Mouse (Mus musculus) hindbrain, embryonic 15.5 days (tissue): ENCODE results near the gene L3mbtl4. TPM values are rescaled to one million over a fixed set of nuclear protein-coding genes. Genes with fewer than 3 reads are reported as not detected.

Experiments used
- ATAC-seq: fragments of 200-750 bp; cut with Nextera tagmentation; 2 replicates; pipeline ENCODE4 v1.8.0; 2017; ENCODE audit warnings: low read depth, moderate number of reproducible peaks, moderate TSS enrichment; ENCODE audit not compliant: low FRiP score
- H3K27ac ChIP-seq: fragments of 300-500 bp; sonication (generic); replicated peaks from 2 replicates; pipeline ENCODE4 v1.5.1; 2015; ENCODE audit warnings: mild to moderate bottlenecking, inconsistent platforms
- H3K27me3 ChIP-seq: fragments of 300-500 bp; sonication (generic); 2 replicates; pipeline ENCODE4 v1.6.1; 2015; ENCODE audit warnings: control low read depth, inconsistent platforms
- H3K36me3 ChIP-seq: fragments of 300-500 bp; sonication (generic); 2 replicates; pipeline ENCODE4 v1.6.1; 2015; ENCODE audit warnings: control low read depth, inconsistent platforms
- H3K4me1 ChIP-seq: fragments of 300-500 bp; sonication (generic); replicated peaks from 2 replicates; pipeline ENCODE4 v1.6.1; 2015; ENCODE audit warnings: control low read depth, inconsistent platforms
- H3K4me2 ChIP-seq: fragments of 300-500 bp; sonication (generic); 2 replicates; pipeline ENCODE4 v1.6.1; 2015; ENCODE audit warnings: moderate library complexity, mild to moderate bottlenecking, inconsistent platforms
- H3K4me3 ChIP-seq: fragments of 300-500 bp; sonication (generic); 2 replicates; pipeline ENCODE4 v1.5.1; 2015; ENCODE audit warnings: mild to moderate bottlenecking, inconsistent platforms
- H3K9ac ChIP-seq: fragments of 300-500 bp; sonication (generic); 2 replicates; pipeline ENCODE4 v1.6.1; 2015; ENCODE audit warnings: inconsistent platforms
- H3K9me3 ChIP-seq: fragments of 300-500 bp; sonication (generic); 2 replicates; pipeline ENCODE4 v1.6.1; 2016; ENCODE audit warnings: control low read depth, inconsistent platforms
- WGBS: fragments of 180-500 bp; shearing (Covaris S2); methylation state at CpG from one replicate; pipeline ENCODE4 v1.1.7; 2015; 5-methylcytosine and 5-hydroxymethylcytosine counted together
- polyA plus RNA-seq: library from polyadenylated mRNA; unstranded; fragments of >200 nt; fragmentation: Nextera tagmentation; extraction: Ambion mirVana; gene quantifications from 2 replicates; pipeline ENCODE4 v1.2.1, GENCODE M21; 2015

Gene L3mbtl4
- polyA plus RNA-seq, 1 experiment from 2014 or later, result 4.5 TPM

DNA sequence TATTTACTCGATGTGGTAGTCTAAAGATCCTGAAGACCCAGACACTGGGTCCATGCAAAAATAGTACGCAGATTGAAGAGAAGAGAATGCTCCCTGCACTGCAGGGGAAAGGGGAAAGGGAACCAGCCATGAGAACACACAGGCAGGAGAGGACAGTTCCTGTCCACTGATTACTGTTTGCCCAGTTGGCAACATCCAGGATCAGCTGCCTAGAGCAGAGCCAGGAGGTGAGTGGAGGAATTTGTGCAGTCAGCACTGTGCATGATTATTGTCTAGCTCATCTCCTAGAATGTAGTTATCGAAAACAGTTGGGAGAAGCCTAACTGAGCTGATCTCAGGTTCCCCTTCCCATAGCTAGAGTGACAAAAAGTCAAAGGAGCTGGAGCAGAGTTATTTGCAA lies 311.6 kb downstream of the L3mbtl4 start:
- no peaks in the 10 kb centered on the region for H3K27me3 ChIP-seq
- no peaks in the 10 kb centered on the region for H3K4me1 ChIP-seq
- WGBS, result 85% methylated on average over 3 of the region's 3 CpGs
- ATAC-seq, result no peak
- no peak overlapping the region for H3K4me2 ChIP-seq
- no peak overlapping the region for H3K4me3 ChIP-seq
- no peak overlapping the region for H3K9ac ChIP-seq
- no peak overlapping the region for H3K27ac ChIP-seq
- no peaks in the 10 kb centered on the region for H3K36me3 ChIP-seq
- no peaks in the 10 kb centered on the region for H3K9me3 ChIP-seq

DNA sequence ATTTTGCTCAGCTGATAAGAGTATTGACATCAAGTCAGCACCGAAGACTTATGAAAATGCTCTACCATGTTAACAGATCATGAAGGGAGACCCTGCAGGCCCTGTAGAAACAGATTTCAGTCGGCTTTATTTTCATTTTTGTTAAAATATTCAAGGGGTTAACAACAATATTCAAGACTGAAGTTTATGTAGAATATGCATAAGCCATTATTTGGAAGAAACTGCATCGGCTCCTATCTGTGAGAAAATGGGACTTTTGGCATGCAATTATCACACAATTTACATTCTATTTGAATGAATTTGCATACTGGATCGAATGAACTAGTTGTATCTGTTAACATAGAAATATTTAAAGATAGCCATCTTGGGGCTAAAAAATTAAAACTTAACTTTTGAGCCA lies 318.0 kb downstream of the L3mbtl4 start:
- no peaks in the 10 kb centered on the region for H3K36me3 ChIP-seq
- no peak overlapping the region for H3K27ac ChIP-seq
- no peak overlapping the region for H3K9ac ChIP-seq
- no peak overlapping the region for H3K4me2 ChIP-seq
- H3K27me3 ChIP-seq, result no peaks in the 10 kb centered on the region
- no peak overlapping the region for H3K4me3 ChIP-seq
- WGBS, result 70% methylated on average over 4 of the region's 4 CpGs
- H3K4me1 ChIP-seq, result no peaks in the 10 kb centered on the region
- ATAC-seq, result no peak
- H3K9me3 ChIP-seq, result no peaks in the 10 kb centered on the region

DNA sequence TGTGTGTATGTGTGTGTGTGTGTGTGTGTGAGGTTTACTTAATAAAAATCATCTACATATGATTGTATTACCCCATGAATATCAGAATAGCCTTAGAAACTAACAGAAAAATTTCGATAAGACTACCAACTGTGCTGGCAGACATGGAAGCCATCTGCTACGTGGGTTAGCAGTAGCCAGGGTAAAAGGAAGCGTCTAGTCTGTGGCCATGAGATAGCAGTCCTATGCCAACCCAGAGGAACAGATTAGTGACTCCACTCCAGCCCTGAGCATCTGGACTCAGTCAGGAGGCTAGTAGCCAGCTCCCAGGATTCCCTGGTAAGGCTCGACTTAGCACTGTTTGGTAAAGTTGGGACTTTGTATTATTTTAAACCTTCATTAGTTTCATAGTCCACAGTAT lies 329.1 kb downstream of the L3mbtl4 start:
- Histone ChIP-seq H3K9ac (no peak overlapping the region), H3K27ac (no peak overlapping the region), H3K4me2 (no peak overlapping the region), H3K9me3 (no peaks in the 10 kb centered on the region), H3K36me3 (no peaks in the 10 kb centered on the region), H3K27me3 (no peaks in the 10 kb centered on the region), H3K4me1 (no peaks in the 10 kb centered on the region), H3K4me3 (no peak overlapping the region)
- 80% methylated on average over 4 of the region's 4 CpGs for WGBS
- ATAC-seq, result no peak

DNA sequence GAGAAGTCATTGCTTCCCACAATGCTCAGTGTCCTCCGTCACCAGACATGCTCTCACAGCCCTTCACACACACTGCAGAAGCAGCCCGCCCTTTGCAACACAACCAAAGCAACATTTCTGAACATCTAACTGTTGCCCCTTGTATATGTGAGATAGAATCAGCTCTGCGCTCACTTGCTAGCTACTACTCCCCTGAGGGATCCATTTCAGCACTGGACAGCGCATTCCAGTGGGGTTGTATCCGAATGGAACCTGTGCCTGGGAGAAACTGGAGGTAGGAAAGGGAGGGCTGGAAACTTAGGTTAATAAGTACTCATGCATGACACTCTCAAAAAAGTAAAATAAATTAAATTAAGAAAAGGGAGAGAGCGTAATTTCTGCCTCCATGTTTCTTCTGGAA lies 334.1 kb downstream of the L3mbtl4 start:
- no peak overlapping the region for H3K4me3 ChIP-seq
- WGBS, result 54% methylated on average over 6 of the region's 6 CpGs
- no peaks in the 10 kb centered on the region for H3K9me3 ChIP-seq
- no peaks in the 10 kb centered on the region for H3K27me3 ChIP-seq
- H3K4me2 ChIP-seq, result no peak overlapping the region
- no peak overlapping the region for H3K27ac ChIP-seq
- H3K4me1 ChIP-seq, result 0 out of 2 replicates have a peak, but pooled peaks cover 7% of the 10 kb centered on the region
- no peak overlapping the region for H3K9ac ChIP-seq
- ATAC-seq, result no peak
- H3K36me3 ChIP-seq, result no peaks in the 10 kb centered on the region

DNA sequence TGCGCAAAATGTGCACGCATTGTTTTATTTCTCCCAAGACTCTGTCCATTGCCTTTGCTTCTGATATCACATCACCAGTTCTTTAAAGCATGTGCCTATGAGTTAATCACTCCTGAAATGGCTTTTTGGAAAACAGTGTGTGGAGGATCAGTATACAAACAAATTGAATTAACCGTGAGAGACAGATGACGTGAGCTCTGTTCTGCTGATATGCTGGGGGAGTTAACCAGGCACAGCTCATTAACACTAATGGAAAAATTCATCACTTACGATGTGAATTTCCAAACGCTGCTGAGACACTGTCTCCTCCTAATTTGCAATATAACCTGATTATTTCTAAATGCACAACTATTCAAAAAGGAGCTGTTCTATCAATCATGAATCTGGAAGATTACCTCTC lies 337.6 kb downstream of the L3mbtl4 start:
- Histone ChIP-seq H3K9ac (no peak overlapping the region), H3K4me3 (no peak overlapping the region), H3K9me3 (no peaks in the 10 kb centered on the region), H3K27ac (peak overlapping the region; percentile 18; the same call in 1 of the 2 replicates), H3K4me1 (0 out of 2 replicates have a peak, but pooled peaks cover 7% of the 10 kb centered on the region), H3K4me2 (no peak overlapping the region), H3K27me3 (no peaks in the 10 kb centered on the region), H3K36me3 (no peaks in the 10 kb centered on the region)
- 45% methylated on average over 6 of the region's 6 CpGs for WGBS
- ATAC-seq, result peak; percentile 74; the same call in 1 of the 2 replicates

DNA sequence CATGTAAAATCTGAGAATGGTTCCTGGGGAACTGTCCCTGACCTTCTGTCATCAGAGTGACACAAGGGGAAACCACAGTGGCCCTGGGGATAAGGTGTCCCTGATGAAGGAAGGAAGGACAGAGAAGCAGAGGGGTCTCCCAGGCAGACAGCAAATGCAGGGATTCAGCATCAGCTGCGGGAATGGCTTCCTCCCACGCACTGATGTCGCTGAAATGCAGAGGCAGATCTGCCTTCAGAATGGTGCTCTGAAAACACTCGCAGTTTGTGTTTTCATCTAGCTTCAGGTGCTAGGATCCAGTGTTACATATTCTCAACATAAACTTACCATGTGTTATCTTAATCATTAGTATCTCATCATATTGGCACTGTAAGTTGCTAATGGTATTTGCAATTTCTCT lies 351.7 kb downstream of the L3mbtl4 start:
- no peak for ATAC-seq
- H3K9ac ChIP-seq, result no peak overlapping the region
- no peak overlapping the region for H3K4me2 ChIP-seq
- 72% methylated on average over 4 of the region's 4 CpGs for WGBS
- H3K27ac ChIP-seq, result no peak overlapping the region
- no peaks in the 10 kb centered on the region for H3K36me3 ChIP-seq
- H3K9me3 ChIP-seq, result no peaks in the 10 kb centered on the region
- no peaks in the 10 kb centered on the region for H3K27me3 ChIP-seq
- H3K4me3 ChIP-seq, result no peak overlapping the region
- H3K4me1 ChIP-seq, result no peaks in the 10 kb centered on the region

DNA sequence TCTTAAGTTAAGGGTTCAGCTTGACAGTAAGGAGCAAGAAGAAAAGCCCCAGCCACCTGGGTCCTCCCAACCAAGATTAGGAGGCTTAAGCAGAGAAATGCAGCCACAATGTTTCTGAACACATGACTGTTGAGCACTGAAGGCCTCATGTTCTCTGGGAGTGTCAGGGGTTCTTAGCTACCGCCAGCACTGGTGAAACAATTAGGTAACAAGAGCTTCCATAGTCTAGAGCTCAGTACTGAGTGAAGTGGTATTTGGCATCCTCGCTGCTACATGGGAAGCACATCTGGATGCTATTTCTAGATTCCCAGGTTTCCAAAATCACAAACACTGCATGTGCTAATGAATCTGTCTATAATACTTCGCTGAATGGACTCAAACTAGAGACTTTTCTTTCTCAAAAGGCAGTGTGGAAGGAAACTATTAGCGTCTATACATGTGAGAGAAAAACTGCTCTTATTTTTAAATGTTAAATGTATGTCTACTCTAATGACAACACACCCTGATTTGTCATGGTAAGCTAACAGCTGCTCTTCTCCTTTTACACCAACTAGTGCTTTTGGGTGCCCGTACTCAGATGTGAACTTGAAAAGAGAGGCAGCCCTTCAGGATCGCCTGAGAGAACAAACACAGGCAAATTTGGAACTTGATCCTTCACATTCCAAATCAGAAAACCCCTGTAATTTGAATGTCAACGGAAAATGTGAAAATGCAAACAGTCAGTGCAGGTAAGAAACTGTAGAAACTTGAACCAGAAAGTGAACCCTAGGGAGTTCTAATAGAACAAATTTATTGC lies 356.2 kb downstream of the L3mbtl4 start:
- Histone ChIP-seq H3K9ac (no peak overlapping the region), H3K4me1 (no peaks in the 10 kb centered on the region), H3K27me3 (no peaks in the 10 kb centered on the region), H3K27ac (no peak overlapping the region), H3K9me3 (no peaks in the 10 kb centered on the region), H3K4me2 (no peak overlapping the region), H3K36me3 (no peaks in the 10 kb centered on the region), H3K4me3 (no peak overlapping the region)
- no peak for ATAC-seq
- WGBS, result 77% methylated on average over 7 of the region's 7 CpGs

DNA sequence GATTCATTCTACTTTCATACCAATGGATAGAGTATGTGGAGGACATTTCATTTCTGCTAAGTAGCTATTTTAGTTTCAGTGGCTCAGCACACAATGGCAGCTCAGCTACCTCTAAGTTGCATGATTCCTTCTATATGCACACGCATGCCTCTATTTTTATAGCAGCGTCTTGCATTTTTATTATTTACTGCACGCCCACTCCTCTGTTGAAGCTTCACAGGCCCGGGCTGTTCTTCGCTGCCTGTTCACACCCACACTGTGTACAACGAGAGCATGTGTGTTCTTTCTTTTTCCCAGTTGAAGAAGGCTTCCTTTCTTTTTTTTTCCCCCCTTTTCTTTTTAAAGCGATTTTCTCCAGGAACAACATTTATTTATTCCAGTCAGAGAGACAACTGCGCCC lies 357.8 kb downstream of the L3mbtl4 start:
- Histone ChIP-seq H3K27ac (no peak overlapping the region), H3K4me2 (no peak overlapping the region), H3K36me3 (no peaks in the 10 kb centered on the region), H3K4me1 (no peaks in the 10 kb centered on the region), H3K9me3 (no peaks in the 10 kb centered on the region), H3K27me3 (no peaks in the 10 kb centered on the region), H3K9ac (no peak overlapping the region), H3K4me3 (no peak overlapping the region)
- no peak for ATAC-seq
- WGBS, result 88% methylated on average over 8 of the region's 8 CpGs

DNA sequence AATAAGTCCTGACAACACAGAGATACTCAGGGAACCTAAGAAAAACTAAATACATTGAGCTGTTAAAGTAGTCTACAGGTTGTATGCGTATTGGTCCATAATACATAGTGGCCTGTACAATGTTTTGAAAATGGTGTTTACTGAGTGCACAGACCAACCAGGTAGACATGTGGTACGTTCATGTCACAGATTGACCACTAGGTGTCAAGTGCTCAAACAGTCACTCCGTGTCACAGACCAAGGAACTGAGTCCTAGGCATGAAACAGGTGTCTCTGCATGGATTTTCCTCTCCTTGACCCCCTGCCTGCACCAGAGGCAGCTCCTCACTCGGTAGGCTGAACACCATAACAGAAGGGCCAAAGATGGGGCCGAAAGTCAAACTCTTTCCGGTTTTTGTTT lies 366.6 kb downstream of the L3mbtl4 start:
- H3K9ac ChIP-seq, result no peak overlapping the region
- WGBS, result 84% methylated on average over 6 of the region's 6 CpGs
- no peak overlapping the region for H3K4me3 ChIP-seq
- no peaks in the 10 kb centered on the region for H3K27me3 ChIP-seq
- no peaks in the 10 kb centered on the region for H3K9me3 ChIP-seq
- ATAC-seq, result no peak
- H3K4me1 ChIP-seq, result no peaks in the 10 kb centered on the region
- no peak overlapping the region for H3K27ac ChIP-seq
- no peak overlapping the region for H3K4me2 ChIP-seq
- H3K36me3 ChIP-seq, result no peaks in the 10 kb centered on the region

DNA sequence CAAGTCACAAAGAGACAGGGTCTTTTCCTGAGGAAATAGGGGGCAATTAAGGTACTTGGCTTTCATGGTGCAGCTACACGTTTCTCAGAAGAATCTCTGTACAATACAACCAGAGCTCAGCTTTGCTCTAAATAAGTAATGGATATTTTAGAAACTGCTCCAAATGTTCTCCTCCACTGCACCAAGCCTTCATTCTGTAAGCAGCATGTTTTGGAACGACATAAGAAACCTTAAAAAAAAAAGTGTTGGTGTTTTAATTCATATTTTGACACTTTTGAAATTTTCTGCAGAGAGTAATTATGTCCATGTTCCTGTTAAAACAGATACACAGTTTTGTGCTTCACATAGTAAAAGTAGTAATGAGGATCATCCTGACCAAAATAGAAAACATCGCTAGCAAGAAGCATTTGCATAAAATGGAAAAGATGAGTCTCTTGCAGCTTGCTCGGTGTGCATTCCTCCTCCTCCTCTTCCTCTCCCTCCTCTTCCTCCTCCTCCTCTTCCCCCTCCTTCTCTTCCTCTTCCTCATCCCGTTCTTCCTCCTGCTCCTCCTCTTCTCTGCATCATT lies 369.0 kb downstream of the L3mbtl4 start:
- Histone ChIP-seq H3K9ac (no peak overlapping the region), H3K36me3 (no peaks in the 10 kb centered on the region), H3K4me2 (no peak overlapping the region), H3K4me1 (no peaks in the 10 kb centered on the region), H3K27ac (no peak overlapping the region), H3K9me3 (no peaks in the 10 kb centered on the region), H3K4me3 (no peak overlapping the region), H3K27me3 (no peaks in the 10 kb centered on the region)
- ATAC-seq, result no peak
- 76% methylated on average over 5 of the region's 5 CpGs for WGBS

DNA sequence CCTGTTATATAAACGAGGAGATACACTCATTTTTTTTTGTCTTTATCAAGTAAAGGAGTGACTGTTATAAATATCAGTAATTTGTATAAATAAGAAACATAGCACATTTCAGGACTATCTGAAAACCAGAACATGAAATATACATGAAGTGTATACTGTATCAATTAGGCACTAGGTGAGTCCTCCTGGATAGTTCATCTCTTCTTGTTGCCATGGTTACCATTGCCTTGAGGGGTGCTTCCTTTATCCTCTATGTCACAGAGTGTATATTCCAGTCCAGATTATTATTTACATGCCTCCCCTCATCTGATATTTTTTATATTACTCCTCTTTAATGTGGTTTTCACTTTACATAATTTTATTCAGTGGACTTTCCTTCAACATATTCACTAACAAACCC lies 392.9 kb downstream of the L3mbtl4 start:
- 71% methylated on average over 1 of the region's 1 CpGs for WGBS
- Histone ChIP-seq H3K4me1 (no peaks in the 10 kb centered on the region), H3K27ac (no peak overlapping the region), H3K27me3 (no peaks in the 10 kb centered on the region), H3K4me2 (no peak overlapping the region), H3K9ac (no peak overlapping the region), H3K9me3 (no peaks in the 10 kb centered on the region), H3K4me3 (no peak overlapping the region), H3K36me3 (no peaks in the 10 kb centered on the region)
- ATAC-seq, result no peak

DNA sequence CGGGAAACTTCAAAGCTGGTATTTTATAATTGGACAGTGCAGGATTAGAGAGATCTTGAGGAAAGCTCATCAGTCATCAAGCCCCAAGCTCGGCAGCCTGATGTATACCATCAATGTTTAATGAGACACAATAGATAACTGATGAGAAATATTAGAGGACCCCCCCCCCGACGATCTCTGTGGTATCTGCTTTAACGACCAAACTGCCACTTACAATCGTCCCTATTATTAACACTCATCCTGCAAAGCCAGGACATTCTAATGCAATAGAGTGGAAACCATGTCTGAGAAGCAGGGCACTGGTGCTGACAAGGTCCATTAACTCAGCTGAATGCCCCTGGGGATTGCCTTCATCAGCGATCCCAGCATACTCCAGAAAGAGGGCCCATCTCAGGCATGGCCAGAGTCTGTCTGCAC lies 398.5 kb downstream of the L3mbtl4 start:
- Histone ChIP-seq H3K4me1 (no peaks in the 10 kb centered on the region), H3K9me3 (no peaks in the 10 kb centered on the region), H3K27me3 (no peaks in the 10 kb centered on the region), H3K4me3 (no peak overlapping the region), H3K36me3 (no peaks in the 10 kb centered on the region), H3K9ac (no peak overlapping the region), H3K4me2 (no peak overlapping the region), H3K27ac (no peak overlapping the region)
- 34% methylated on average over 7 of the region's 7 CpGs for WGBS
- ATAC-seq, result peak; percentile 51; the same call in 1 of the 2 replicates
